ENCODE assay signal across 8 mouse cellular contexts in genomic region chr11:23498609-23499008, GRCm38 (mm10). TPM values are rescaled to one million over a fixed set of nuclear protein-coding genes. Genes with fewer than 3 reads are reported as not detected.
A peak's percentile ranks its signal among the peaks of the same experiment; 100 is the strongest.
DNase-seq lines count a peak whose midpoint lies in the region; ATAC-seq lines count a peak whose summit lies in the region.

No protein-coding gene starts in this region.

- H3K4me2 ChIP-seq in heart, embryonic 12.5 days, result peak overlapping the region; percentile 85
- peak overlapping the region; percentile 87 for H3K4me2 ChIP-seq in hindbrain, embryonic 16.5 days (ENCODE audit: low read length)
- H3K4me2 ChIP-seq in midbrain, embryonic 13.5 days (replicated peaks), result peak overlapping the region; percentile 88

- peak overlapping the region; percentile 75 for H3K4me3 ChIP-seq in heart, embryonic 12.5 days
- H3K4me3 ChIP-seq in hindbrain, embryonic 16.5 days (ENCODE audit: low read length), result peak overlapping the region; percentile 76
- H3K4me3 ChIP-seq in midbrain, embryonic 13.5 days (replicated peaks), result peak overlapping the region; percentile 76

- no peak for DNase-seq in heart, postnatal 36 days
- DNase-seq in c-Kit-negative CD71-positive TER-119-positive erythroid progenitor cells, embryonic 14.5 days (ENCODE audit: low read depth, low spot score), result peak; percentile 5
- no peak for DNase-seq in urinary bladder, postnatal 10 days (ENCODE audit: low spot score)
- DNase-seq in urinary bladder, adult 2 months (ENCODE audit: low spot score), result no peak
- DNase-seq in spleen, postnatal 10 days (ENCODE audit: low spot score in 2 of 2), result no peak

- peak overlapping the region; percentile 25 for H3K9ac ChIP-seq in heart, embryonic 12.5 days
- H3K9ac ChIP-seq in hindbrain, embryonic 16.5 days (ENCODE audit: low read depth, low read length), result peak overlapping the region; percentile 59
- peak overlapping the region; percentile 64; the same call in 1 of the 2 replicates for H3K9ac ChIP-seq in midbrain, embryonic 13.5 days (replicated peaks)

- 52% methylated on average over 5 of the region's 5 CpGs for WGBS in heart, embryonic 12.5 days
- 41% methylated on average over 5 of the region's 5 CpGs for WGBS in hindbrain, embryonic 16.5 days
- WGBS in midbrain, embryonic 13.5 days, result 50% methylated on average over 5 of the region's 5 CpGs

- intact Hi-C loops in heart, postnatal 36 days (cut with DNase I), result loop anchor here (5.0 to 10.0 kb wide), 5 partner anchors 69 to 504 kb away; partner anchors contain the start of genes Cct4, Papolg, Rel and Usp34

- H3K27me3 ChIP-seq in heart, embryonic 12.5 days (replicated peaks), result no peaks in the 10 kb centered on the region
- no peaks in the 10 kb centered on the region for H3K27me3 ChIP-seq in hindbrain, embryonic 16.5 days (replicated peaks; ENCODE audit: control insufficient read depth, insufficient read depth, low read length)
- no peaks in the 10 kb centered on the region for H3K27me3 ChIP-seq in midbrain, embryonic 13.5 days

- peaks cover 20% of the 10 kb centered on the region for H3K36me3 ChIP-seq in heart, embryonic 12.5 days
- H3K36me3 ChIP-seq in hindbrain, embryonic 16.5 days (ENCODE audit: control insufficient read depth, insufficient read depth, low read length), result no peaks in the 10 kb centered on the region
- peaks cover 16% of the 10 kb centered on the region for H3K36me3 ChIP-seq in midbrain, embryonic 13.5 days

- no peak for ATAC-seq in heart, embryonic 12.5 days (ENCODE audit: insufficient number of reproducible peaks, low FRiP score)
- no peak for ATAC-seq in hindbrain, embryonic 16.5 days
- no peak for ATAC-seq in midbrain, embryonic 13.5 days

- H3K9me3 ChIP-seq in heart, embryonic 12.5 days (replicated peaks), result no peaks in the 10 kb centered on the region
- no peaks in the 10 kb centered on the region for H3K9me3 ChIP-seq in hindbrain, embryonic 16.5 days (ENCODE audit: control insufficient read depth, low read length)
- H3K9me3 ChIP-seq in midbrain, embryonic 13.5 days, result no peaks in the 10 kb centered on the region

- H3K27ac ChIP-seq in heart, embryonic 12.5 days (ENCODE audit: poor library complexity, severe bottlenecking), result peak overlapping the region; percentile 24; the same call in 1 of the 2 replicates
- H3K27ac ChIP-seq in hindbrain, embryonic 16.5 days (ENCODE audit: low read depth, low read length), result peak overlapping the region; percentile 93
- peak overlapping the region; percentile 96 for H3K27ac ChIP-seq in midbrain, embryonic 13.5 days

- peaks cover 18% of the 10 kb centered on the region for H3K4me1 ChIP-seq in heart, embryonic 12.5 days (replicated peaks)
- H3K4me1 ChIP-seq in hindbrain, embryonic 16.5 days (ENCODE audit: control insufficient read depth, insufficient read depth, low read depth, low read length), result peaks cover 20% of the 10 kb centered on the region
- peaks cover 32% of the 10 kb centered on the region for H3K4me1 ChIP-seq in midbrain, embryonic 13.5 days (replicated peaks)

RNA-seq across cellular contexts. Expression of gene Ahsa2, which starts 0.8 kb away (rescaled TPM):
- 72.4 and 75.0 TPM in 2 replicates for polyA plus RNA-seq in heart, embryonic 12.5 days (2016; fragmentation: Nextera tagmentation; extraction: Ambion mirVana)
- total RNA-seq in heart, postnatal 36 days (2021), result 10 to 100 TPM; 43.4 to 63.0 TPM
- polyA plus RNA-seq in hindbrain, embryonic 16.5 days (2015; fragmentation: Nextera tagmentation; extraction: Ambion mirVana), result 89.2 and 107 TPM in 2 replicates
- 142 and 144 TPM in 2 replicates for polyA plus RNA-seq in midbrain, embryonic 13.5 days (2015; fragmentation: Nextera tagmentation; extraction: Ambion mirVana)
- 33.1 and 43.6 TPM in 2 replicates for polyA plus RNA-seq in urinary bladder, adult 2 months (2012; rRNA removed)

RNA-seq across cellular contexts. Expression of gene 1700093K21Rik, which starts 22.3 kb away (rescaled TPM):
- polyA plus RNA-seq in heart, embryonic 12.5 days (2016; fragmentation: Nextera tagmentation; extraction: Ambion mirVana), result not detected in 2 replicates
- not detected for total RNA-seq in heart, postnatal 36 days (2021)
- not detected in 2 replicates for polyA plus RNA-seq in hindbrain, embryonic 16.5 days (2015; fragmentation: Nextera tagmentation; extraction: Ambion mirVana)
- 0.16 TPM in 1 of 2 replicates, not detected in the other for polyA plus RNA-seq in midbrain, embryonic 13.5 days (2015; fragmentation: Nextera tagmentation; extraction: Ambion mirVana)
- polyA plus RNA-seq in urinary bladder, adult 2 months (2012; rRNA removed), result 0.44 and 0.61 TPM in 2 replicates

Comparison
In these comparisons a context has a peak if more than half of its experiments do, and no peak if none do; other contexts are left out.
1. H3K27ac ChIP-seq: peak in every context shown above with its lines; median percentile 96 in midbrain, embryonic 13.5 days; 93 in hindbrain, embryonic 16.5 days; 24 in heart, embryonic 12.5 days.